Mouse (Mus musculus) myocyte (in vitro differentiated cells): Measurements from ENCODE around the gene Schip1. TPM values are rescaled to one million over a fixed set of nuclear protein-coding genes. Genes with fewer than 3 reads are reported as not detected.

ENCODE experiments used
- H3K27me3 ChIP-seq: one replicate; pipeline ENCODE4 v1.6.1; 2011; ENCODE audit not compliant: control insufficient read depth, insufficient read depth, insufficient read length
- H3K36me3 ChIP-seq: one replicate; pipeline ENCODE4 v1.6.1; 2011; ENCODE audit not compliant: control insufficient read depth, insufficient read depth
- H3K4me2 ChIP-seq: one replicate; pipeline ENCODE4 v1.6.1; 2011; ENCODE audit warnings: low read depth, control low read depth
- H3K4me3 ChIP-seq: one replicate; pipeline ENCODE4 v1.5.1; 2011; ENCODE audit warnings: mild to moderate bottlenecking, control low read depth, moderate library complexity
- H3K79me2 ChIP-seq: one replicate; pipeline ENCODE4 v1.6.1; 2011; ENCODE audit not compliant: control insufficient read depth, insufficient read depth
- H3ac ChIP-seq: one replicate; pipeline ENCODE4 v1.6.1; 2011; ENCODE audit not compliant: control insufficient read depth, insufficient read length
- CEBPB ChIP-seq: IDR thresholded peaks from 2 replicates; pipeline ENCODE4 v1.6.1; 2011; ENCODE audit warnings: mild to moderate bottlenecking, moderate library complexity; ENCODE audit not compliant: poor library complexity, insufficient read depth, severe bottlenecking
- E2F4 ChIP-seq: IDR thresholded peaks from one replicate; pipeline ENCODE4 v1.6.1; 2011; ENCODE audit warnings: mild to moderate bottlenecking, control low read depth, moderate library complexity; ENCODE audit not compliant: insufficient read depth
- MAX ChIP-seq: IDR thresholded peaks from one replicate; pipeline ENCODE4 v1.6.1; 2011; ENCODE audit warnings: low read depth, mild to moderate bottlenecking, control low read depth
- MYOD1 ChIP-seq, 3 experiments: IDR thresholded peaks; one replicate each; pipeline ENCODE4 v1.6.1; 2011; ENCODE audit warnings: control low read depth in 2 of 3, low read depth in 2 of 3, mild to moderate bottlenecking in 2 of 3, moderate library complexity in 1 of 3; ENCODE audit not compliant: insufficient read length in 2 of 3, control insufficient read depth in 1 of 3
- MYOG ChIP-seq, 3 experiments: IDR thresholded peaks; one replicate each; pipeline ENCODE4 v1.6.1; 2011; ENCODE audit warnings: control low read depth in 2 of 3, low read depth in 2 of 3, mild to moderate bottlenecking in 2 of 3; ENCODE audit not compliant: insufficient read length in 2 of 3, control insufficient read depth in 1 of 3, insufficient read depth in 1 of 3
- POLR2A ChIP-seq: IDR thresholded peaks from one replicate; pipeline ENCODE4 v1.6.1; 2011; ENCODE audit warnings: low read depth, mild to moderate bottlenecking, control low read depth, moderate library complexity; ENCODE audit not compliant: insufficient read length
- POLR2AphosphoS2 ChIP-seq: IDR thresholded peaks from one replicate; pipeline ENCODE4 v1.6.1; 2011; ENCODE audit warnings: low read depth, control low read depth; ENCODE audit not compliant: insufficient read length
- REST ChIP-seq: IDR thresholded peaks from one replicate; pipeline ENCODE4 v1.6.1; 2011; ENCODE audit warnings: mild to moderate bottlenecking, control low read depth, moderate library complexity; ENCODE audit not compliant: insufficient read depth, insufficient read length
- SRF ChIP-seq: IDR thresholded peaks from one replicate; pipeline ENCODE4 v1.6.1; 2011; ENCODE audit warnings: low read depth; ENCODE audit not compliant: control insufficient read depth, insufficient read length
- TCF12 ChIP-seq: IDR thresholded peaks from one replicate; pipeline ENCODE4 v1.6.1; 2011; ENCODE audit warnings: mild to moderate bottlenecking, control low read depth; ENCODE audit not compliant: poor library complexity, insufficient read depth, severe bottlenecking
- TCF3 ChIP-seq: IDR thresholded peaks from one replicate; pipeline ENCODE4 v1.6.1; 2011; ENCODE audit warnings: low read depth, control low read depth; ENCODE audit not compliant: insufficient read length
- USF1 ChIP-seq: IDR thresholded peaks from one replicate; pipeline ENCODE4 v1.6.1; 2011; ENCODE audit warnings: low read depth, mild to moderate bottlenecking, control low read depth, moderate library complexity
- polyA plus RNA-seq: library from polyadenylated mRNA; unstranded; fragments of >200 nt; fragmentation: generic; extraction: Trizol; gene quantifications from one replicate; pipeline ENCODE4 v1.2.1, GENCODE M21; 2012; ENCODE audit warnings: missing spikeins

The Schip1 gene
- polyA plus RNA-seq, 1 experiment, result 23.3 TPM

GRCm38 (mm10) chr3:68296752-68297151 lies 232.2 kb downstream of the Schip1 start:
- Histone ChIP-seq H3ac (no peak overlapping the region), H3K36me3 (no peaks in the 10 kb centered on the region), H3K27me3 (no peaks in the 10 kb centered on the region), H3K79me2 (no peaks in the 10 kb centered on the region), H3K4me2 (no peak overlapping the region), H3K4me3 (no peak overlapping the region)
- no peak for TF ChIP-seq TCF3
- TF ChIP-seq MYOD1 (IDR thresholded peaks at IDR 0.05; ENCODE audit: control insufficient read depth in 1 of 3, insufficient read length in 2 of 3, low read depth in 2 of 3), result no peak
- no peak for TF ChIP-seq TCF12
- TF ChIP-seq SRF, result no peak
- TF ChIP-seq POLR2A, result no peak
- no peak for TF ChIP-seq MAX
- no peak for TF ChIP-seq USF1
- TF ChIP-seq CEBPB, result no peak
- no peak for TF ChIP-seq E2F4
- TF ChIP-seq REST, result no peak
- no peak for TF ChIP-seq MYOG (IDR thresholded peaks at IDR 0.05; ENCODE audit: control insufficient read depth in 1 of 3, insufficient read depth in 1 of 3, insufficient read length in 2 of 3, low read depth in 2 of 3)

DNA sequence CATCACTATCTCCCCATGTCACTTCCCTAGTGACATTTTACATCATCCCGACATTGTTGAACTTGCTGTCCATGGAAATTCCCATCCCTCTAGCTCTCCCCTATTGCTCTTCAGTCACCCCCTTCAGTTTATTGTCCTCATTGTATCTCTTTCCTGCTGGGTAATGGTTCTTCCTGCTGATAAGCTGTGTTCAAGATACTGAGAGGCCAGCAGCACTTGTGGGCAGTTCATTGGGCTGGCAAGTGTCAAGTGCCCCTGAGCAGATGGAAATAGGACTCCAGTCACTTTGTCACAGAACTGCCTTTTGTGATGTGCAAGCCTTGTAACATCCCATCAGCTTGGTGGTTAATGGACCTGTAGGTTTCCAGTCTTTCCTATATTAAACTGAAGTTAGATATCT lies 241.0 kb downstream of the Schip1 start:
- Histone ChIP-seq H3K27me3 (no peaks in the 10 kb centered on the region), H3K4me3 (no peak overlapping the region), H3K4me2 (no peak overlapping the region), H3K79me2 (no peaks in the 10 kb centered on the region), H3K36me3 (no peaks in the 10 kb centered on the region), H3ac (no peak overlapping the region)
- TF ChIP-seq MYOD1 (IDR thresholded peaks at IDR 0.05; ENCODE audit: control insufficient read depth in 1 of 3, insufficient read length in 2 of 3, low read depth in 2 of 3) (no peak), TCF3 (no peak)

GRCm38 (mm10) chr3:68306726-68307125 lies 242.1 kb downstream of the Schip1 start:
- Histone ChIP-seq H3K4me2 (no peak overlapping the region), H3K4me3 (no peak overlapping the region), H3K79me2 (no peaks in the 10 kb centered on the region), H3ac (no peak overlapping the region), H3K27me3 (no peaks in the 10 kb centered on the region), H3K36me3 (no peaks in the 10 kb centered on the region)
- TF ChIP-seq TCF3, result no peak
- no peak for TF ChIP-seq MYOG (IDR thresholded peaks at IDR 0.05; ENCODE audit: control insufficient read depth in 1 of 3, insufficient read depth in 1 of 3, insufficient read length in 2 of 3, low read depth in 2 of 3)
- TF ChIP-seq REST, result no peak
- TF ChIP-seq USF1, result no peak
- no peak for TF ChIP-seq SRF
- TF ChIP-seq TCF12, result no peak
- no peak for TF ChIP-seq POLR2AphosphoS2
- no peak for TF ChIP-seq MYOD1 (IDR thresholded peaks at IDR 0.05; ENCODE audit: control insufficient read depth in 1 of 3, insufficient read length in 2 of 3, low read depth in 2 of 3)
- no peak for TF ChIP-seq POLR2A
- no peak for TF ChIP-seq MAX
- TF ChIP-seq CEBPB, result no peak
- no peak for TF ChIP-seq E2F4

- TF ChIP-seq MAX, result no peak
- TF ChIP-seq MYOG (IDR thresholded peaks at IDR 0.05; ENCODE audit: control insufficient read depth in 1 of 3, insufficient read depth in 1 of 3, insufficient read length in 2 of 3, low read depth in 2 of 3), result no peak
- TF ChIP-seq TCF3, result no peak
- no peak for TF ChIP-seq MYOD1 (IDR thresholded peaks at IDR 0.05; ENCODE audit: control insufficient read depth in 1 of 3, insufficient read length in 2 of 3, low read depth in 2 of 3)
- no peak overlapping the region for H3ac ChIP-seq
- no peaks in the 10 kb centered on the region for H3K79me2 ChIP-seq
- no peaks in the 10 kb centered on the region for H3K27me3 ChIP-seq
- no peak overlapping the region for H3K4me3 ChIP-seq
- no peaks in the 10 kb centered on the region for H3K36me3 ChIP-seq
- no peak overlapping the region for H3K4me2 ChIP-seq
Observed at GRCm38 (mm10) chr3:68325575-68325974, 261.0 kb downstream of the Schip1 start.

DNA sequence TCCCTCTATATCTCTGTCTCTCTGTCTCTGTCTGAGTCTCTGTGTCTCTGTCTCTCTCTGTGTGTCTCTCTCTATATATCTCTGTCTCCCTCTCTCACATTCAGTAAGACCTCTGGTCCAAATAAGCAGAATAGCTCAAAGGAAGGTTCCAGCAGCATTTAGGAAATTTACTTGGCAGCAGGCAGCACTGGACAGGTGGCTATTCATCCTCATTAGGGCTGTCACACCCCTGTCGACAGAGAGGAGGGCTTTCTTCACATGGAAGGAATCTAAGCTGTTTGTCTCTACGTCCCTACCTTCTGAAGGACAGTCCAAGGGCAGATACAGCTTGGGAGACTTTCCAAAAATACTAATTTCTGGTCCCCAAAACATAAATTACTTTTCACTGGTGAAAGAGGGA lies 267.9 kb downstream of the Schip1 start:
- H3K79me2 ChIP-seq, result no peaks in the 10 kb centered on the region
- H3ac ChIP-seq, result no peak overlapping the region
- H3K27me3 ChIP-seq, result no peaks in the 10 kb centered on the region
- TF ChIP-seq MYOD1 (IDR thresholded peaks at IDR 0.05; ENCODE audit: control insufficient read depth in 1 of 3, insufficient read length in 2 of 3, low read depth in 2 of 3), result no peak
- TF ChIP-seq POLR2A, result no peak
- TF ChIP-seq E2F4, result no peak
- TF ChIP-seq MYOG (IDR thresholded peaks at IDR 0.05; ENCODE audit: control insufficient read depth in 1 of 3, insufficient read depth in 1 of 3, insufficient read length in 2 of 3, low read depth in 2 of 3), result no peak
- TF ChIP-seq SRF, result no peak
- TF ChIP-seq TCF3, result no peak
- TF ChIP-seq USF1, result no peak
- no peak for TF ChIP-seq TCF12
- no peak for TF ChIP-seq REST
- TF ChIP-seq MAX, result no peak
- no peak for TF ChIP-seq CEBPB
- no peak for TF ChIP-seq POLR2AphosphoS2
- H3K4me3 ChIP-seq, result no peak overlapping the region
- no peak overlapping the region for H3K4me2 ChIP-seq
- H3K36me3 ChIP-seq, result no peaks in the 10 kb centered on the region
